Mouse (Mus musculus) ES-E14 (cell line): ENCODE measurements around the gene Cntn4. TPM values are rescaled to one million over a fixed set of nuclear protein-coding genes. Genes with fewer than 3 reads are reported as not detected.

Experiments used
- DNase-seq: peaks from one replicate; pipeline ENCODE4 v3.0.0-alpha.2; 2013; ENCODE audit warnings: low read depth, low spot score
- H3K27ac ChIP-seq: 2 replicates; pipeline ENCODE4 v1.5.1; 2012; ENCODE audit warnings: low read depth, mild to moderate bottlenecking, low read length, moderate library complexity, mixed read lengths; ENCODE audit not compliant: poor library complexity, insufficient read depth, severe bottlenecking
- H3K36me3 ChIP-seq: 2 replicates; pipeline ENCODE4 v1.6.1; 2012; ENCODE audit warnings: mild to moderate bottlenecking, low read length, moderate library complexity, mixed read lengths; ENCODE audit not compliant: control insufficient read depth, poor library complexity, insufficient read depth, severe bottlenecking
- H3K4me1 ChIP-seq, 2 experiments: fragments of 150-350 bp in 1 of 2; sonication (generic) in 1 of 2; 2 replicates each; pipeline ENCODE4 v1.6.1; 2012; ENCODE audit warnings: low read length in 2 of 2, mild to moderate bottlenecking in 1 of 2, mixed read lengths in 1 of 2; ENCODE audit not compliant: control insufficient read depth in 2 of 2, insufficient read depth in 2 of 2, poor library complexity in 1 of 2
- H3K4me3 ChIP-seq, 2 experiments: fragments of 150-350 bp in 1 of 2; sonication (generic) in 1 of 2; 2 replicates each; pipeline ENCODE4 v1.5.1; 2012; ENCODE audit warnings: low read length in 2 of 2, low read depth in 1 of 2, mild to moderate bottlenecking in 1 of 2, mixed read lengths in 1 of 2; ENCODE audit not compliant: insufficient read depth in 1 of 2, poor library complexity in 1 of 2, severe bottlenecking in 1 of 2
- H3K9ac ChIP-seq: 2 replicates; pipeline ENCODE4 v1.6.1; 2012; ENCODE audit warnings: low read depth, mild to moderate bottlenecking, low read length, mixed read lengths; ENCODE audit not compliant: poor library complexity, insufficient read depth, severe bottlenecking
- H3K9me3 ChIP-seq: fragments of 150-350 bp; sonication (generic); 2 replicates; pipeline ENCODE4 v1.6.1; 2012; ENCODE audit warnings: low read depth, mild to moderate bottlenecking, low read length; ENCODE audit not compliant: control insufficient read depth, insufficient read depth
- CHD2 ChIP-seq: IDR thresholded peaks from 2 replicates; pipeline ENCODE4 v1.6.1; 2014; ENCODE audit warnings: mild to moderate bottlenecking, low read depth, low read length, inconsistent platforms
- HCFC1 ChIP-seq: IDR thresholded peaks from 2 replicates; pipeline ENCODE4 v1.6.1; 2012; ENCODE audit warnings: low read length, inconsistent platforms, borderline replicate concordance; ENCODE audit not compliant: insufficient read depth
- MAFK ChIP-seq: IDR thresholded peaks from 2 replicates; pipeline ENCODE4 v1.6.1; 2014; ENCODE audit warnings: mild to moderate bottlenecking, low read depth, low read length, inconsistent platforms; ENCODE audit not compliant: insufficient read depth
- ZC3H11A ChIP-seq: IDR thresholded peaks from 2 replicates; pipeline ENCODE4 v1.6.1; 2012; ENCODE audit warnings: low read depth, mild to moderate bottlenecking, inconsistent platforms, low read length, borderline replicate concordance
- ZNF384 ChIP-seq: IDR thresholded peaks from 2 replicates; pipeline ENCODE4 v1.6.1; 2012; ENCODE audit warnings: low read depth, low read length, inconsistent platforms
- in situ Hi-C, 2 experiments: fragments of 600-800 bp; cut with MboI; formaldehyde crosslinking; loops; one replicate each; pipeline ENCODE4 v1.15.1; 2025; ENCODE audit warnings: low sequenced_read_pairs in 2 of 2, inconsistent platforms in 1 of 2; ENCODE audit not compliant: unreplicated experiment in 2 of 2
- total RNA-seq: library from RNA; depleted of rRNA; stranded (reverse); fragments of 300-350 nt; gene quantifications from 2 replicates; pipeline ENCODE4 v1.2.3, GENCODE M21; 2012

Cntn4 gene
- total RNA-seq, 1 experiment = 0.80 TPM

DNA sequence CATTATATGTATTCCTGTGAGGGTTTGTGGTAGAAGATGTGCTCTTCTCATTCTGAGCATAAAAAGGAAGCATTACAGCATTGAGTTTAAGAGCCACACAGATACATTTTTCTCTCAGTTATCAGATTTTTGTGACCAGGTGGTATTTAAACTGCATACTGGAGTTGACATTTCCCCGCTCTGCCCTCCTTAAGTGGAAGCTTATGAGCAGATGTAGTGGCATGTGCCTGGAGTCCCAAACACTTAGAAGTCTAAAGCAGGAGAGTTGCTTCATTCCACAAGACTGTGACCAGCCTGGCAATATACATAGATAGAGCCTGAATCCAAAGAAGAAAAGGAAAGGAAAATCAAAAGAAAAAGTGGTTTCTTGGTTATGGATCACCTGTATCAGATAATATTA, 655.5 kb downstream of the Cntn4 start:
- Histone ChIP-seq H3K4me3 (no peak overlapping the region), H3K4me1 (no peaks in the 10 kb centered on the region), H3K27ac (no peak overlapping the region), H3K36me3 (no peaks in the 10 kb centered on the region), H3K9ac (no peak overlapping the region), H3K9me3 (no peaks in the 10 kb centered on the region)
- TF ChIP-seq MAFK (no peak), CHD2 (no peak), ZNF384 (no peak), HCFC1 (no peak), ZC3H11A (no peak)
- in situ Hi-C loops = no loop called here
- DNase-seq = no peak

DNA sequence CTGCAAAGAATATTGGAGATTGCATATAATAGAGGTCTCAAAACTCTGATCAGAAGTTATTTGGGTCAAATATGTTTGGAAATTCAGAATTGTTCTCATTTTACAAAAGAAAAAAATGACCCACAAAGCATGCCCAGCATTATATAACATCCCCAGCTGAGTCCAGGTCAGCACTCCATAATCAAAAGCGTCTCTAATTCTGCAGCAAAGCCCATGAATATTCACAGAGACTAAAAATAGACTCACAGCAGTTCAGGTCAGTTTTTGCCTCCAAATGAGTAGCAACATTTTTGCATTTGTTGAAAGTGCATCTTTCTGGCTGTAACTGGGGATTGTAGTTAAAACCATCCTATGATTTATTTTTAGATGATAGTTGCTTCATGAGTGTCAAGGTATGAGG, 657.6 kb downstream of the Cntn4 start:
- Histone ChIP-seq H3K4me3 (no peak overlapping the region), H3K36me3 (no peaks in the 10 kb centered on the region), H3K27ac (no peak overlapping the region), H3K9me3 (no peaks in the 10 kb centered on the region), H3K4me1 (no peaks in the 10 kb centered on the region), H3K9ac (no peak overlapping the region)
- no peak for TF ChIP-seq ZC3H11A
- no peak for TF ChIP-seq ZNF384
- no peak for TF ChIP-seq CHD2
- no peak for TF ChIP-seq HCFC1
- no peak for TF ChIP-seq MAFK
- no peak for DNase-seq
- in situ Hi-C loops = no loop called here

DNA sequence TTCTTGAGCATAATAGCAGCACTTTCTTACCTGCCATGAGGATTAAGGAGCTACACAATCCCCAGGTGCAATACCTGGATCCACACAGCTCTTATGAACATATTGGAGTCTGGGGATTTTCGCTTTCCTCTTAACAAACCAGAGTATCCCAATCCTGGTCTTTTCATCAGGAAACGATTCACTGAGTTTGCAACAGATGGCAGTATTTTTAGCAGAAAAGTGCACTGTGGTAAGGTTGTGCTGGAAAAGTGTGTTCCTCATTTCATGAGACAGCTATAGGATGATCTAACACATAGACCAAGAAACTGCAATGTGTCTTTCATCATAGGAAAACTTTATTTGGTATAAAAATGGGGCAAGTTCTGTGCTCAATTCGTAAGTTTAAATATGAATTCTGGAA, 659.3 kb downstream of the Cntn4 start:
- no peak overlapping the region for H3K4me3 ChIP-seq
- TF ChIP-seq HCFC1 (no peak), CHD2 (no peak), ZNF384 (no peak), MAFK (no peak), ZC3H11A (no peak)
- H3K9me3 ChIP-seq = no peaks in the 10 kb centered on the region
- in situ Hi-C loops = no loop called here
- no peak overlapping the region for H3K9ac ChIP-seq
- H3K27ac ChIP-seq = no peak overlapping the region
- H3K36me3 ChIP-seq = no peaks in the 10 kb centered on the region
- no peak for DNase-seq
- no peaks in the 10 kb centered on the region for H3K4me1 ChIP-seq

DNA sequence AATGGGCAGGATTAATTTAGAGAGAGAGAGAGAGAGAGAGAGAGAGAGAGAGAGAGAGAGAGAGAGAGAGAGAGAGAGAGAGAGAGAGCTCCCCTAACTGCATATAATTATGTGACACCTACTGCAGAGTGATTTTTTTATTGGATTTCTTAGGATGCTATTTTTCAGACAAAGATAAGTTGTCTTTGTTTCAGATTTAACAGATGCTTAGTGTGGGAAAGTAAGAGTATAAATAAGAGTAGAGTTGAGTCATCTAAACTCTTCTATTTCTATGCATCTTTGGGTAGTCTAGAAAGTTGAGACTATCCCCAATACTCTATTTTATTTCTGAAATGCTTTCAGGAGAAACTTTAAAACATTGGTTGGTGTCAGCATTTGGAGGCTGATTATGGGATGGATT, 660.4 kb downstream of the Cntn4 start:
- no peak for DNase-seq
- H3K4me3 ChIP-seq = no peak overlapping the region
- no peak overlapping the region for H3K27ac ChIP-seq
- no peak for TF ChIP-seq CHD2
- TF ChIP-seq HCFC1 = no peak
- TF ChIP-seq ZNF384 = no peak
- no peak for TF ChIP-seq MAFK
- no peak for TF ChIP-seq ZC3H11A
- no peaks in the 10 kb centered on the region for H3K9me3 ChIP-seq
- in situ Hi-C loops = no loop called here
- H3K4me1 ChIP-seq = no peaks in the 10 kb centered on the region
- no peak overlapping the region for H3K9ac ChIP-seq
- no peaks in the 10 kb centered on the region for H3K36me3 ChIP-seq

DNA sequence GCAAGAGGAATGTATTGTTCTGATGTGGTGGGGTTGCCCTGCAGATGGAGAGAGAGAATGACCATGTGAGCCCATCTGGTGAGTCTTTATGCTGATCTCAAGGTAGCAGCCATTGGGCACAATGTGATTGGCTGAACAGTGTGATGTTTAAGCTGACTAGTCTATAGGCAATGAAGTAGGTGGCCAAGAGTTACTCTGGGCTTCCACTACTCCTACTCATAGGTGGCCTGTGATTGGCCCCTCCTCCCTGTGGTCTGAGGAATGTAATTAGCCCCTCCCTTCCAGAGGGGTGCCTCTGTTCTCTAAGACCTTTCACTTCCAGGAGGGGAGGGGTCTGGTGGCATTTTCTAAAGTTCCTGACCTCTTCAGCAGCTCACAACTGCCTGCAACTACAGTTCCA, 663.7 kb downstream of the Cntn4 start:
- H3K9ac ChIP-seq = no peak overlapping the region
- in situ Hi-C loops = no loop called here
- TF ChIP-seq ZC3H11A = no peak
- TF ChIP-seq CHD2 = no peak
- no peak overlapping the region for H3K27ac ChIP-seq
- no peaks in the 10 kb centered on the region for H3K9me3 ChIP-seq
- no peaks in the 10 kb centered on the region for H3K4me1 ChIP-seq
- DNase-seq = no peak
- H3K4me3 ChIP-seq = no peak overlapping the region
- no peaks in the 10 kb centered on the region for H3K36me3 ChIP-seq
